Mouse (Mus musculus) lung, embryonic 14.5 days (tissue): ENCODE measurements around the gene Dnase1l2. TPM values are rescaled to one million over a fixed set of nuclear protein-coding genes. Genes with fewer than 3 reads are reported as not detected.
A peak's percentile ranks its signal among the peaks of the same experiment; 100 is the strongest.

Source experiments
- ATAC-seq: fragments of 200-750 bp; cut with Nextera tagmentation; 2 replicates; pipeline ENCODE4 v1.8.0; 2017; ENCODE audit warnings: mild to moderate bottlenecking, moderate TSS enrichment, moderate library complexity; ENCODE audit not compliant: insufficient read depth
- DNase-seq: peaks from one replicate; pipeline ENCODE4 v3.0.0-alpha.2; 2015
- H3K27ac ChIP-seq: fragments of 300-500 bp; sonication (generic); 2 replicates; pipeline ENCODE4 v1.5.1; 2014; ENCODE audit warnings: low read depth, mild to moderate bottlenecking, moderate library complexity
- H3K27me3 ChIP-seq: fragments of 300-500 bp; sonication (generic); 2 replicates; pipeline ENCODE4 v1.6.1; 2014; ENCODE audit warnings: low read length, control low read depth; ENCODE audit not compliant: insufficient read depth
- H3K36me3 ChIP-seq: fragments of 300-500 bp; sonication (generic); 2 replicates; pipeline ENCODE4 v1.6.1; 2014; ENCODE audit warnings: control low read depth; ENCODE audit not compliant: insufficient read depth
- H3K4me1 ChIP-seq: fragments of 300-500 bp; sonication (generic); 2 replicates; pipeline ENCODE4 v1.6.1; 2014; ENCODE audit warnings: antibody characterized with exemption, control low read depth; ENCODE audit not compliant: insufficient read depth
- H3K4me2 ChIP-seq: fragments of 300-500 bp; sonication (generic); 2 replicates; pipeline ENCODE4 v1.6.1; 2014; ENCODE audit warnings: mild to moderate bottlenecking
- H3K4me3 ChIP-seq: fragments of 300-500 bp; sonication (generic); 2 replicates; pipeline ENCODE4 v1.5.1; 2014; ENCODE audit warnings: low read depth, low read length
- H3K9ac ChIP-seq: fragments of 300-500 bp; sonication (generic); 2 replicates; pipeline ENCODE4 v1.6.1; 2014
- H3K9me3 ChIP-seq: fragments of 300-500 bp; sonication (generic); 2 replicates; pipeline ENCODE4 v1.6.1; 2016; ENCODE audit warnings: low read depth, low read length, control low read depth
- CTCF ChIP-seq: IDR thresholded peaks from 2 replicates; pipeline ENCODE4 v1.5.1; 2016; ENCODE audit warnings: antibody characterized with exemption, low read depth
- WGBS: fragments of 180-500 bp; shearing (Covaris S2); extraction: QIAGEN DNeasy Blood & Tissue Kit; methylation state at CpG from one replicate; pipeline ENCODE4 v1.1.7; 2014; 5-methylcytosine and 5-hydroxymethylcytosine counted together
- polyA plus RNA-seq: library from polyadenylated mRNA; unstranded; fragments of >200 nt; fragmentation: Nextera tagmentation; extraction: Ambion mirVana; gene quantifications from 2 replicates; pipeline ENCODE4 v1.2.1, GENCODE M21; 2014

The Dnase1l2 gene
- polyA plus RNA-seq, 1 experiment from 2014 or later: 2.6 TPM

DNA sequence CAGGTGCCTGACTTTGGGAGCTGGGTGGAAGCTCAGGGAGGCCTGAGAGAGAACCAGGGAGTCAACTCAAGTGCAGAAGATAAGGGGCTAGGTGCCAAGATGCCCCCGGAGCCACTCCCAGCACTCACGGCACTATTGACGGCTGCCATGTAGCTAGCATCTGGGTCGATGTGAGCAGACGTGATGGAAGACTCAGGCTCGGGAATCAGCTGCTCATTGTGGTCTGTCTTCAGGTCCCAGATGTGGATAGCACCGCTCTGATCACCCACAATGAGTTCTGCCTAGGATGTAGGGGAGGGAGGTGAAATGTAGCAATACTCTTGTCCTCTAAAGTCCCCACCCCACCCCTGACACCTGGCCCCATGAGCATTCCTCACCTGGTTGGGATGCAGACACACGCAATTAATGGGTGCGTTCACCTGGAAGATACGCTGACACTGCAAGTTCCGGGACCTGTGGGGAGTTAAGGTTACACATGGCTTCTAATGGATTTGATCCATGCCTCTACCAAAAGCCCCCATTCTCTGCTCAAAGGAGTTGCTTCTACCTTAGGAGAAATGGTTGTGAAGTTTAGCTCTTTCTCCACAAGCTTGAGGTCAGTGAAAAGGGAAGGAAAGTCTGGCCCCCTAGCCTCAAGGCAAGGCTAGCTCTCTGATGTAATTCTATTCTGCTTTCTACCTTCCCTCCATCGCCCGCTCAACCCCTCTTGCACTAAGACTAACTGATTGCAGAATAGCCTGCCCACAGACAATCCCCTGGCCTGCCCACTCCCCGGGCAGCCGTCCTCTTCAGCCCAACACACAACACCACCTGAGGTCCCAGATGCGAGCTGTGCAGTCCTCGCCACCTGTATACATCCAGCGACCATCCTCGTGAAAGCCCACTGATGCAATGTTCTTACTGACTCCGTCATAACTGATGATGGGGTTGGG, 34.4 kb upstream of the Dnase1l2 start:
- WGBS: 92% methylated on average over 20 of the region's 20 CpGs
- H3K27ac ChIP-seq: no peak overlapping the region
- H3K9ac ChIP-seq: peak overlapping the region; percentile 82
- no peak for TF ChIP-seq CTCF
- peak overlapping the region; percentile 62 for H3K4me2 ChIP-seq
- H3K9me3 ChIP-seq: no peaks in the 10 kb centered on the region
- H3K27me3 ChIP-seq: no peaks in the 10 kb centered on the region
- no peak for DNase-seq
- H3K36me3 ChIP-seq: peaks cover 40% of the 10 kb centered on the region
- 0 out of 2 replicates have a peak overlapping the region, but pooled peaks have one; percentile 73 for H3K4me3 ChIP-seq
- ATAC-seq: no peak
- H3K4me1 ChIP-seq: peaks cover 6% of the 10 kb centered on the region; the same call in 1 of the 2 replicates

DNA sequence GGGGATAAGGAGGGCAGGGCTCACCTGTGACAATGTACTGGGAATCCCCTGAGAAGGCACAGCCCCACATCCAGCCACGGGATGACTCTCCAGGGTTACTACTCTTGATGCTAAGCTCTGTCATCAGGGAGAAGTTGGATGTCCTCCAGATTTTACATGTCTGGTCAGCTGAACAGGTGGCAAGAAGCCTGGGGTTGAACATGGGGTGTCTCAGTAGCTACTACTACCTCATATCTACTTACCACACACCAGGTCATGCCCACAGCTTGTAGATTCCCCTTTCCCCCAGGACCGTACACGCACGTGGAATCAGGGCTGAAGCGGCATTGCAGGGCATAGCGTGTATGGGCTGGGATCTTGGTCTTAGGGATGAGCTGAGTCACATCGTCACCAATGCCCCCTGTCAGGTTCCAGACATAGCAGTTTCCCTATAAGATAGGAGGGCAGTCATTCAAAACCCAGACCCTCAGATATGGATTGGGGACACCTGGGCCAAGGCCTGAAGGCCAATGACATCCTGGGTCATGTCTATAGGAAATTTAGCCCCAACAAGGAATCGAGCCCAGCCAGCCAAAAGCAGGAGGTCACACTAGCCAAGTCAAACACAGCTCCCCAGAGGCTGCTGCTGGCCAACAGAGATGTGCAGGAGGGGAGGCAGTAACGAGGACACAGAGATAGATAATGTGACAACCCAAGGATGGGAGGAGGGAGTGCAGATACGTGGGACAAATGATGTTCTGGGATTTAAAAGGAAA, 33.3 kb upstream of the Dnase1l2 start:
- H3K36me3 ChIP-seq: peaks cover 45% of the 10 kb centered on the region
- DNase-seq: no peak

DNA sequence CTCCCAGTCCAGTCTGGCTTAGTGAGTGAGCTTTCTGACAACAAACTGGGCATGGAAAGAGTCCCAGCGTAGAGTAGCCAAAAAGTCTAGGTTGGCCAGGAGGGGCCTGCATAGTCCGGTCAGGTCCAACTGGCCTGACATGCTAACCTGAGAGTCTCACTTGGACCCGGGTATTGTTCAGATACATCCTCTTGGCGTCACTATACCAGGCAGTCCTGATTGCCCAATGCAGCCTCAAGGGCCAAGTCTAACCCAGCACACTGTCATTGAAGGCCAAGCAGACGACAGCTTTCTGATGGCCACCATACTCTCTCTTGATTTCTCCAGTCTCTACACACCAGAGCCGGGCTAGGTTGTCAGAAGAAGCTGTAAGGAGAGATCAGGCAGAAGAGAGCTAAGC, 32.7 kb upstream of the Dnase1l2 start:
- no peak for ATAC-seq
- no peak overlapping the region for H3K9ac ChIP-seq
- no peak overlapping the region for H3K4me3 ChIP-seq
- no peak for DNase-seq
- peaks cover 45% of the 10 kb centered on the region for H3K36me3 ChIP-seq
- no peak for TF ChIP-seq CTCF
- no peak overlapping the region for H3K4me2 ChIP-seq
- WGBS: 94% methylated on average over 6 of the region's 6 CpGs
- no peaks in the 10 kb centered on the region for H3K9me3 ChIP-seq
- no peaks in the 10 kb centered on the region for H3K27me3 ChIP-seq
- peaks cover 14% of the 10 kb centered on the region for H3K4me1 ChIP-seq
- no peak overlapping the region for H3K27ac ChIP-seq

More for the DNA sequence above, 33.3 kb upstream of the Dnase1l2 start:
- Histone ChIP-seq H3K9ac (no peak overlapping the region; the same call in 1 of the 2 replicates), H3K4me1 (peaks cover 14% of the 10 kb centered on the region), H3K27me3 (no peaks in the 10 kb centered on the region), H3K4me3 (no peak overlapping the region), H3K27ac (no peak overlapping the region), H3K9me3 (no peaks in the 10 kb centered on the region), H3K4me2 (no peak overlapping the region)
- ATAC-seq: no peak
- 89% methylated on average over 10 of the region's 10 CpGs for WGBS
- TF ChIP-seq CTCF: no peak

DNA sequence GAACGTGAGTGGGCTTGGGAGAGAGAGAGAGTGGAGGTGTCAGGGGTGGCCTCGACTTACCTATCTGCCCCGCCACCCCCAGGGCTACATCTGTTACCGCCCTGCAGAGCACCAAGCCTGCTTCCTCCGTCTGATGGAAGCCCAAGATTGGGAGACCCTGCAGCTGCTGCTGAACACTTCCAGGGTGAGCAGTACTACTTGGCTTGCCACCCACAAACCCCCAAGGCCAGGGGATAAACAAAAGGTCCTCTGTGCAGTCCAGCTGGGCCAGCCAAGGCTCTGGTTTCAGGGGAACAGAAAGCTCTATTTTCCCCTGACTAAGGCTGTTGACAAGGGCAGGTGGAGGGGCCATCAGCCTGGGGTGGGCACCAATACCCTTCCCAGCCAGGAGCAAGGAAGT, 31.7 kb upstream of the Dnase1l2 start:
- H3K4me3 ChIP-seq: no peak overlapping the region
- H3K27me3 ChIP-seq: no peaks in the 10 kb centered on the region
- peaks cover 11% of the 10 kb centered on the region for H3K4me1 ChIP-seq
- no peak overlapping the region for H3K9ac ChIP-seq
- no peaks in the 10 kb centered on the region for H3K9me3 ChIP-seq
- no peak for TF ChIP-seq CTCF
- no peak for ATAC-seq
- no peak overlapping the region for H3K27ac ChIP-seq
- 79% methylated on average over 5 of the region's 5 CpGs for WGBS
- no peak for DNase-seq
- no peak overlapping the region for H3K4me2 ChIP-seq
- peaks cover 45% of the 10 kb centered on the region for H3K36me3 ChIP-seq

DNA sequence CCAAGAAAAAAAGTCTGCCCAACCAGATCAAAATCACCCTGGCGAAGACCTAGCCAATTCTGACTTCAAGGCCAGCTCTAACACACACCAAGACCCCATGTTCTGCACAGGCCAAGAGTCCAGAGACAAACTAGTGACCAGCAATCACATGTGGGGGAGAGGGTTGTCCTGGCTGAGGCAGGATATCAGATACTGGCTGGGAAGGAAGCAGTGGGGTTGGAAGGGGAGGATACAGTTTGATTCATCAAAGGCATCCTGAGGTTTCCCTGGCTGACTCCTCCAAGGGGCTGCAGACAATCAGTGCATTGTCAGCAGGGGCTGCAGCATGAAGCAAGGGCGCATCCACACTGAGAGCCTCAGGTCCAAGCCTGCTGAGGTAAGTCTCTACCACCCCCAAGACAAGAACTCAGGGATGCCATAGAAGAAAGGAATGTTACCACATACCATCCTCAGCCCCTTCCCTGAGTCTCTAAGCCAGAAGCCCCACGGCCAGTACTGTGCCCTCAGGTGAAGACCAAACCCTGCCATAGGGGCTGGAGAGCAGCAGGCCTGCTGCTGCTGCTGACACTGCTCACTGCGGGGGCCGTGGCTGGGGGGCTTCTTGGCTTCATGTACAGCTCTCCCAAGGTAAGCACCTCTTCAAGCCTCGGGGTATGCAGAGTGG, 30.8 kb upstream of the Dnase1l2 start, which contains the start of gene Bricd5:
Bricd5 (plus strand) TSS at position 273 of the 664 bp plus-strand sequence.
- Histone ChIP-seq H3K9me3 (no peaks in the 10 kb centered on the region), H3K4me3 (no peak within 1 kb of the TSS), H3K27ac (no peak within 1 kb of the TSS), H3K36me3 (peaks cover 45% of the 10 kb centered on the region), H3K9ac (0 out of 2 replicates have a peak within 1 kb of the TSS, but pooled peaks have one; percentile 15), H3K4me1 (peaks cover 11% of the 10 kb centered on the region), H3K27me3 (no peaks in the 10 kb centered on the region), H3K4me2 (peak within 1 kb of the TSS; percentile 98; the same call in 1 of the 2 replicates)
- no peak for ATAC-seq
- no peak for TF ChIP-seq CTCF
- DNase-seq: no peak
- WGBS: 76% methylated on average over 6 of the region's 6 CpGs

DNA sequence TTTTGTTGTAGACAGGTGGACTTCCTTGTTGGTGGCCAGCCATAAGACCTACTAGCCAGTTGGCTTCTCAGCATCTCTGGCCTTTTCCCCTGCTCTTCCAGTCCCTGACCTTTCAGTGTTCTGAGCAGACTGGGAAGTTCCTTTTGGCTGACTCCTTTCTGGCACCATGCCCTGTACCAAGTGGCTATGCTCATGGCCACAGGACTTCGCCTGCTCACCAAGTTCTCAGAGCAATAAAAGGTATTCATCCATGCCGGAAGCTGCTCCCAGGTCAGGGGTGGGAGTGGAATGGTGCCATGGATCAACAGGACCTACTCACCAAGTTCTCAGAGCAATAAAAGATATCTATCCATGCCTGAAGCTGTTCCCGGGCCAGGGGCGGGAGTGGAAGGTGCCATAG, 29.6 kb upstream of the Dnase1l2 start:
- H3K27ac ChIP-seq: no peak overlapping the region
- peak overlapping the region; percentile 85; the same call in 1 of the 2 replicates for H3K4me3 ChIP-seq
- ATAC-seq (no peak), DNase-seq (peak; percentile 56)
- H3K4me1 ChIP-seq: peaks cover 11% of the 10 kb centered on the region
- H3K4me2 ChIP-seq: peak overlapping the region; percentile 98
- H3K9me3 ChIP-seq: no peaks in the 10 kb centered on the region
- peaks cover 45% of the 10 kb centered on the region for H3K36me3 ChIP-seq
- WGBS: 79% methylated on average over 4 of the region's 4 CpGs
- no peaks in the 10 kb centered on the region for H3K27me3 ChIP-seq
- H3K9ac ChIP-seq: no peak overlapping the region
- TF ChIP-seq CTCF: no peak
